Mouse (Mus musculus): Measurements from ENCODE around the gene Gm13941.

- TF ChIP-seq CTCF (IDR thresholded peaks at IDR 0.05; ENCODE audit: low read depth, low read length) = no peak
- TF ChIP-seq POLR2A (IDR thresholded peaks at IDR 0.05; ENCODE audit: insufficient read depth, low read length) = no peak
- no peak for TF ChIP-seq EP300 (IDR thresholded peaks at IDR 0.05; ENCODE audit: insufficient read depth, low read depth, low read length)
Measured at GRCm38 (mm10) chr2:111152836-111153235, 47.1 kb upstream of the Gm13941 start, which contains the start of gene Gm15130.

Data from ES-Bruce4 (cell line).